Mouse (Mus musculus): Measurements from ENCODE around the gene Gm10570.

Gm10570 gene

DNA sequence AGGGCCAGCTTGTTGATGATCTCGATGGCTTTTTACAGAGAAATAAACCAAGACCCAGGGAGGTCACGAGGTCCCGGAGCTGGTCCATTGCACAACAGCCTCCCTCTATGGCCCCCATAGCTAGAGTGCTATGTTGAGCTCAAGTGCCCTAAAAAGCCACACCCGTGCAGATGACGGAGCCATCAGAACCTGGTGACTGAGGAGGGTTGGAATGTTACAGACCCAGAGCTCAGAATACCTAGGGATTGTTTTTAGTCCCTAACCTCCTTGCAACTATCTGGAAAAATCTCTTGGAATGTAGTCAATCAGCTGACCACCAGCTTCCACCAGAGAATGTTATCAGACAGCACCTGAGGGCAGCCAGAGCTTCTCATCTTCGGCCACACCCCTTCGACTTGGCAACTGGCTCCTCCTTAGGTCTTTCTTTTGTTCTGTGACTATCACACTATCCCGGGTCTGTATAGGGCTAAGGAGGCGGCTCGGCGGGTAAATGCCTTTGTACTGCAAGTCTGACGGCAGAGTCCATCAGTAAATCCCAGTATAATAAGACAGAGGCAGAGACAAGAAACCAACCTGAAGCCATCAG is 6.1 kb downstream of the Gm10570 start:
- no peak for DNase-seq

DNA sequence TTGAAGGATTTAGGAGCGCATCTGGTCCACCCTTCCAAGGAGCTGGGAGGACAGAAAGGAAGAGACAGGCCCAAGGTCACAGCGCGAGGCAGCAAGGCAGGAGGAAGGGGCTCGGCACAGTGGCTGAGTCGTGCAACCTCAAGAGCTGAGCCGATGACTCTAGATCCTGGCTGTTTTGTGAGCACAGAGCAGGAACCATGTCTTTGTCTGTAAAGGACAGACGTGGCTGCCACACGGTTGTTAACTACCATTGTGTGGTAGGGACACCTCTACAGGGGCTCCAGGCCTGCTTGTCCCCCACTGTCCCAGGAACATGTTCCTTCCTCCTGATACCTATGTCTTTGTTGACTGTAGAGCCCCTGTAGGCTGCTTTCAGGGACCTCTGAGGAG is 8.8 kb downstream of the Gm10570 start:
- DNase-seq = no peak

DNA sequence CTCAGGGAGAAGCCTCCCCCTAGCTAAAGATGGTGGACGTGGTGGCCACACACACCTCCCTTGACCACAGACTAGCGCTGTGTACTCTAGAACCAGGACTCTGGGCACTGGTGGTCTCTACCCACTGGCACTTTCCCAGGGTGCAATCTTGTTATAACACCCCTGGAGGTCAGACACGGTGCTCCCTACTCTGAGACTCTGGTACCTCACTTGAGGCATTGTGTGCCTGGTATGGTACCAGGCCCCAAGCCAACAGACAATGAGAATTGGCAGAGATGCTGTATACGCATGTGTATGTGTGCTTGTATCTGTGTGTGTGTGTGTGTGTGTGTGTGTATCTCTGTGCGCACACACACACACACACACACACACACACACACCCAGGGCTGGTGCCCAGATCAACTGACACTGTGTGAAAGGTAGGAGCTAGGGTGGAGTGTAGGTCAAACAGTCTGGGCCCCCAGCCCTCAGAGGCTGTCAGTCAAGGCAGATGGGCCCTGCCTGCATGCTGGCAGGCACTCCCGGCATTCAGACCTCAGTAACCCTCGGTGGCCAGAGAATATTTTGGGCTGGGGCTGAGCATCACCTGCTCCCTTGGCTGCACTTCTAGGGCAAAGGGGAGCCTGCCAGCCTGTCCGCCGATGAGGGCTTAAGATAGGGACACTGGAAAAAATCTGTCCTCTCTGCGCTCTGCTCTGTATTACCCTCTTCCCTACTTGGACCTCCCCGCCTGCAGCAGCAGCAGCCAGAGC is 9.4 kb downstream of the Gm10570 start:
- no peak for DNase-seq

DNA sequence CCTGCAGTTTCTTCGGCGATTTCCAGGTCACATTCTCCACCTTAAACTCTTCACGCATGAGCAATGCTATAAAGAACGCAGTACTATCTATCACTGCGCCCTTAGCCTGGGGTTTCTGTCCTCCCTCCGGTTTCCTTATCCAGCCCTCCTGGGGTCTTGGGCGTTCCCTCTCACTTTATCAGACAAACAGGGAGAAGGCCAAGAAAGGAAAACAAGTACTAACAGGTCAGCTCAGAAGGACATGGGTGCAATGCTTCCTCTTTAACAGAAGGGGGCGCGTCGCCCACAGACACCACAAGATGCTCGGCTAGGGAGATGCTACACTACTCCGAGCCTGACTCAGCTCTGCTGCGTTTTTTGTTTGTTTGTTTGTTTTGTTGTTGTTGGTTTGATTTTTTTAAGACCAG is 11.3 kb downstream of the Gm10570 start:
- no peak for DNase-seq

DNA sequence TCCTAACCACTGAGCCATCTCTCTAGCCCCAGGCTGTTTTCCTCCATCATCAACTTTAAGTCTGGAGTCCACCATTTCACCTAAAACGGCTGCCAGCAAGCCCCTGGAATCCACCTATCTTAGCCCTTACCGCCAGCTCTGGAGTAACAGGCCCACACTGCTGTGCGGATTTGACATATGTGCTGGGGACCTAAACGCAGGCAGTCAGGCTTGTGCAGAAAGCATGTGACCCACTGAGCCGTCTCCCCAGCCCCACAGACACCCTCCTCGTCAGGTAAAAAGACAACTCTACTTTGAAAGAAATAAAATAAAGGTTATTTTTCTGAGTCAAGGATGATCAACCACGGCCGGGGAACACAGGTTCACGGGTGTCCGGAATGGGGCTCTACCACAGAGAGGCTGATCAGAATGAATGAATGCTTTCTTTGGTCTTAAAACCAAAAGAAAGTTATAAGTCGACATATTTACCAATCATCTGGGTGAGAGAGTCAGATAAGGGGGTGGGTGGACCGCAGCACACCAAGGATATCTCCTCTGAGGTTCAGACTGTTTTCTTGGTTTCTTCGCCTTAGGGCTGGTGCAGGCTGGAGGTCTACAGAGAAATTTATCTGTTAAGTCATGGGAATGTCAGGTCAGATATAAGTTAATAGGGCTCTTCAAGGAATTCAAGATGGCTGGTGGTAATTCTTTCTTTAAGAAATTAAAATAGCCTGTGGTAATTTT is 12.1 kb downstream of the Gm10570 start:
- DNase-seq = no peak

DNA sequence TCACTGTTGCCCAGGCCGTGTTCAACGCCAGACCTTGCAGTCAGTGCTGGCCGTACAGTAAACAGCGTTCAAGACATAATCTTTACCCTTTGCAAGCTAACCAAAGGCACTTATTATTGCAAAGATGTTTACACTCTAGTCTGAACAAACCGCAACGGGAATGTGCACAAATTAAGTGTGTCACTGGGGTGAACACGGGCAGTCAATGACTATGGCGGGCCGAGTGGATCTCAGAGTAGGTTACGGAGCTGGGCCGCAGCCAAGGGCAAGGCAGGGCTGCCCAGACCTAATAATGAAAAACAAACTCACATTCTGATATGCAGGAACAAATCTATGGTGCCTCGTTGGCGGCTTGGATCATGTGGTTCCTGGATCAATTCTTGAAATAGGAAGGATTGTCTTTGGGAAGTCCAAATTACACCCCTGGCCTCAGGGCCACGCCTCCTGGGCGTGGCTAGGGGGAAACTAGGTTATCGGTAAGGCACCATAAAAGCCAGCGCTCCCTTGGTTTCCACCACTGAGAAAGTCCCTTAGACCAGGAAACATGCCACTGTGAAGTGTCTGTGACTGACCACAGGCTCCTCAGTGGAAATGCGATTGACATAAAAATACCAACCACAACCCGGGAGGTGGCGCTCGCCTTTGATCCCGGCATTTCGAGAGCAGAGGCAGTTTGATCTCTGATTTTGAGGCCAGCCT is 13.3 kb downstream of the Gm10570 start:
- no peak for DNase-seq

DNA sequence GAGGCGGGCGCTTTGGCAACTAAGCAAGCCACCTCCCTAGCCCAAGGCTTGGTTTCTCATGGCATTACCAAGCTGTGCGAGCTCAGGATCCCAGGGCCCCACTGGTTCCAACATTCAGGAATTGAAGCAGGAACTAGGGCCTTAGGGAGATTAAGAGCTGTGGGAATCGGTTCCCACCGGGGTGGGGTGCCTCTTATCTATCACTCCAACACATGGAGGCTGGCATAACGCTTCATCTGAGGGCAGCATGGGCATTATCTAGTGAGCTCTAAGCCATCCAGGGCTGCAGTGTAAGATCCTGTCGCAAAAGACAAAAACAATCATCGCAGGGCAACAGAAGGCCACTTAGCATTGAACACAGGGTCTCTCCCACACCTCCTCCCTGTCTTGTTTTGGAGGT is 14.0 kb downstream of the Gm10570 start:
- DNase-seq = no peak

DNA sequence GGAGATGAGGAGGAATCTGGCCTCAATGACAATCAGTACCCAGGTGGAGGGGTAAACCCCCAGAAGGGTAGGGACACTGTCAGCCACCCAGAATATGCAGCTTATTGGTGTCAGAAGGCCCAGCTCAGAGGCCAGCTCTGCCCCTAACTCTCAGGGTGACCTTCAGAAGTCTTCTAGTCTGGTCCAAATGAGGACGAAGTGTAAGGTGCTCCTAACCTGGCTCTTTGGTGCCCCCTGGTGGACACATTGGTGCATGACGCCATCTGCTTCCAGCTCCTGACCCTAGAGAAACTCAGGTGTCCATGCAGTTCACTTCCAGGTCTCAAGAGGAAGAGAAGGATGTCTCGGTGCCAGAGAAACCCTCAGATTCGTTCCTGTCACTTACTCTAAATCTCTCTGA is 16.2 kb downstream of the Gm10570 start:
- DNase-seq = peak; percentile 76 to 87

DNA sequence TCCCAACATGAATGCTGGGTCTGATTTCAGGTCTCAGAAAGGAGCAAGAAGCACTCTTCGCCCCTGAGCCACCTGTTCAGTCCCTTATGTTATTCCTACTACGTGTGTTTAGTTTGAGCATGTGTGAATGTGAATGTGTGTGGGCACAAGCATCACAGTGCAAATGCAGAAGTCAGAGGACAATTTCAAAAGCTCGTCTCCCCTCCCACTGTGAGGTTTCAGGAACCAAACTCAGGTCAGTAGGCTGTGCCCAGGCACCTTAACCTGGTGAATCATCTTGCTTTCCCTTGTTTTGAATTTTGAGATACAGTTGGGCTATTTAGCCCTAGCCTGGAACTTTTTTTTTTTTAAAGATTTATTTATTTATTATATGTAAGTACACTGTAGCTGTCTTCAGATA is 18.6 kb downstream of the Gm10570 start:
- no peak for DNase-seq

DNA sequence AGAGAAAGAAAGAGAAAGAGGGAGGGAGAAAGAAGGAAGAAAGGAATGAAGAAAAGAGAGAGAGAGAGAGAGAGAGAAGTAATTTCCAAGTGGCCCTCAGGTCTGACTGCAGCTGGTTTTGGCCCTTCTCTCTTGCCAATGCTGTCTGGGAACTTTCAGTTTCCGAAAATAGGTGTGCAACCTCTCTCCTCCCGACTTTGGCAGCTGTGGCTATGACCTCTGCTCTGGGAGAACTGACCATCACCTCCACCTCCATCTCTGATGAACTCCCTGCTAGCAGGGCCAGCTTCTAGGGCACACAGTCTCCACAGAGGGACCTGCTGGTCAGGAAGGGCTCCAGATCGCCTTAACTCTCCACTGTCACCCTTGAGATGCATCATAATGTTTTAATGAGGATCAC is 21.9 kb downstream of the Gm10570 start:
- no peak for DNase-seq

DNA sequence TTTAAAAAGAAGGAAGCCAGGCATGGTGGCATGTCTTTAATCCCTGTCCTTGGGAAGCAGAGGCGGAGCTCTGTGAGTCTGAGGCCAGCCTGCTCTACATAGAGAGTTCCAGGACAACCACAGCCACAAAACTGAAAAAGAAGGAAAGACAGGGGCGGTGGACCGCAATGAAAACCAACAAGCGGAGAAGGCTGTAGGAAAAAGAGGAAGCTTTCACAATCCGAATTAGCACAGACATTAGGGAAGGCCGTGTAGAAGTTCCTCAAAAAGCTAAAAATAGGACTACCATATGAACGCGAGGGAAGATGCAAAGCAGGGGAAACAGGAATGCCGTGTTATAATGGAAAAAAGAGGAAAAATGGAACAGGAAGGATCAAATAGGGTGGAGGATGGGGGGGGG is 24.6 kb downstream of the Gm10570 start:
- no peak for DNase-seq

DNA sequence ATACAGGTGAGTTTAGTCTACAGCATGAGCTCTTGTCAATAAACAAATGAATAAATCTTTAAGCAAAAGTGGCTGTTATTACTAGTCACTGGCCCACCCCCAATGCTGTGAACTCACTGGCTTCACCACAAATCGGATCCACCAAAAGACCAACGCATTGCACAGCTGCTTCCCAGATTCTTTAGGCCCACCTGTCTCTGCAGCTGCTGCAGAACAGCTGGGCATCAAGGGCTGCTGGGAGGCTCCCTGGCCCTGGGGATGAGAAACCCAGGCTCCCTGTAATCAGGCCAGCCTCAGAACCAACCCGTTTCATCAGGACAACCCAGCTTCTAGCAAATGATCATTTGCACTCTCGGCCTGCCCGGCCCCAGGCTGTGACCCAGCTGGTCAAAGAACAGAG is 25.6 kb downstream of the Gm10570 start:
- DNase-seq = no peak

DNA sequence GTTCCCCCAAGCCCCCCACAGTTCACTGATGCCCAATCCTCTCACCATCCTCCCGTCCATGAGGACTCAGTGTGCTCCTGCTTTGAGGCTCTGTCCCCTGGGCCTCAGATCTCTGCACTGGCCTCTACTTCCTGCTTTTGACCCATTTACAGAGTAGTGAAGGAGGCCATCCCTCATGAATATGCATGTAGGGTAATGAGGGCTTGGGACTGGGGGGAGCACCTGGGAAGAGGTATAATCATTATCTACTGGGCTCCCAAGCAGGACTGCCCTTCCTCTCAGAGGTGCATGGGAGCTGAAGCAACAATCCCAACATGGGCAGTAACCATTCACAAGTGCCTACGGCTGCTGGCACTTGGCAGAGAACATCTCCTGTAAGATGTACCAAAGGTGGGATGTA is 29.4 kb downstream of the Gm10570 start, which contains the start of gene Serinc2:
Gene Serinc2, minus strand, starts transcription at position 101 of the 400 bp plus-strand sequence.
- DNase-seq = no peak

DNA sequence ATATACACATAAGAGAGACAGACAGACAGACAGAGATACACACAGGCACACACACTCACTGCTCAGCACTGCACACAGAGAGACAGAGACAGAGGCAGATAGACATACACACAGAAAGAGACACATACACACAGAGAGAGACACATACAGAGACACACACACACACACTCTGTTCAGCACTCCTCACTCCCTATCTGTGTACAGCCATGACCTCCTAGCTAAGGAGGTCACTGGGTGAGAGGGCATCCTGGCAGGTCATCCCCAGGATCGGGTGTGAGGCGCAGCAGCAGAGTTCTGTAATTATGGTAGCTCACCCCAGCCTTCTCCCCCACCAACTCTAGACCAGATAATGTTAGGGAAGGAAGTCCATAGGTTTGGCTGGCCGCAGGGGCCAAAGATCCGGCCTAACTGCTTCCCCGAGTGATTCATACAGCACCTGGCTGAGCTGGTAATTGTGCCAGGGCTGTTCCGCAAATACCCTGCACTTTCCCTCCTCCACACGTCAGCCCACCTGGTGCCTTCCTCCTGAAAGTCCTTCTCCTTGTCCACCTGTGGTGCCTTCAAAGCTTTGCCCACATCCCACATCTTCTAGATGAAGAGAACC is 31.8 kb downstream of the Gm10570 start:
- DNase-seq = no peak

DNA sequence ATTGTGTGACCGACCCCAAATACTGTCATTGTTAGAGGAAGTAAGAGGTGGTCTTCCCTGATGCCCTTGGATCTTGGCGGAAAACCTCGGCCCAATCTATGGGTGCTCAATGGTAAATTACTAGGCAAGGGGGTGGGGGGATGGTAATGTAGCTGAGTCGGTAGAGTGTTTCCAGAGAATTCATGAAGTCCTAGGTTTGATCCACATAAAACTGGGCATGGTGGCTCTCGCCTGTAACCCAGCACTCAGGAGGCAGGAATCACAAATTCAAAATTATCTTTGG is 32.7 kb downstream of the Gm10570 start:
- DNase-seq = no peak

DNA sequence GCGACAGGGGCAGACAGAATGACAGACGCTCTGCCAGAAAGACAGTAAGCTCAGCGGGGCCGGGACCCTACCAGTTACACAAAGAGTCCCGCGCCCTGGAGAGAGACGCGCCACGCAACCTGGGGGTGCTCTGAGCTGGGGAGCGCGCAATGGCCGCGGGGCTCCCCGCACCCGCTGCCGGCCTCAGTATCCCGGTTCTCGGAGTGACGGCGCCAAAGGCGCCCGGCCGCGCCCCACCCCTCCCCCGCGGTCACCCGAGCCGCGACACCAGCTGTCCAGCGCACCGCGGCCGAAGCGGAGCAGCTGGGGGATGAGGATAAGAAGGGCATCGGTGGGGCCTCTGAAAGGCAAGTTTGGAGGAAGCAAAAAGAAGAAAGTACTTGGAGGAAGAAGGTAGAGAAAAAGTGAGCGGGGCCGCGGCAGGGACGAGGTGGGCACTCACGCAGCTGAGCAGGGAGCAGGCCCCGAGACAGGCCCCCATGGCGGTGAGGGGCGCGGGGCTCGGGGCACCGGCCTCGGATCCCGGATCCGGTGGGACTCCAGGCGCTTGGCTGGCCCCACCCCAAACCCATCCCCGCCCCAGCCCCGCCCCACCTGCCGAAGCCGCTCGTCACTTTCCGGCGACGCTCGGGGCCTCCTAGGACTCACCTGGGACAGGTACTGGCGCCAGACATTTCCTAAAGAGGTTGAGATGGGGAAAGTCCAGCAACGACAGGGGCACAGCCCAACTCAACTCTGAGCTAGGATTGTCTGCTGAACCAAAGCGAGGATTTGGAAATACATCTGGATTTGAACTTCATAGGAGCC is 33.3 kb downstream of the Gm10570 start:
- peak in 1 of 2 experiments; percentile 35 for DNase-seq

DNA sequence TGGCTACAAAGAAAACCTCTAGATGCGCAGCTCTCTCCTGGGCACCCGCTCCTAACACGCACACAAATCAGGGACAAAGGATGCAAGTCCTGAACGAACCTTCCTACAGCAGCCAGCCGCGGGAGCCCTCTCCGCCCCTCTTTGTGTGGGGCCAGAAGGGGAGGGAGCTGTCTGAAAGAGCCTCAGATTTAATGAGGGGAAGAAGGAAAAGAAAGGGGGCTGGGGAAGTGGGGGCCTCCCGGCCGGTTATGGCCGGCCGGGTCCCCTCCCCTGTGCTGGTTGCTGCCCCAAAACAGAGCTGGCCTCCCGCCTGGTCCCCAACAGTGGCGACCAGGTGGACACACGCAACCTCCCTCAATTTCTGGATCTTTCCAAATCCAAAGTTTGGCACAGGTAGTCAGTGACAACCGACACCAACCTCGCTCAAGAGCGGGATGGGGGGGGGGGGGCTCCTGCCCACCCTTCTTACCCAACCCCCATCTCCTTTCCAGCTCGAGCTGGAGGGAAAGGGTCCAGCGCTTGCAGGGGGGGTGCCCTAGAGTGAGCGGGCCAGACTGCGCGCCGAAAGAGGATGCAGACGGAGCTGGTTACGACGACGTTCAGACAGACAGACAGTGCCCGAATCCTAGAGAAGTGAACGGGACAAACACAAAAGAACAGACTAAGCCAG is 34.0 kb downstream of the Gm10570 start:
- no peak for DNase-seq

DNA sequence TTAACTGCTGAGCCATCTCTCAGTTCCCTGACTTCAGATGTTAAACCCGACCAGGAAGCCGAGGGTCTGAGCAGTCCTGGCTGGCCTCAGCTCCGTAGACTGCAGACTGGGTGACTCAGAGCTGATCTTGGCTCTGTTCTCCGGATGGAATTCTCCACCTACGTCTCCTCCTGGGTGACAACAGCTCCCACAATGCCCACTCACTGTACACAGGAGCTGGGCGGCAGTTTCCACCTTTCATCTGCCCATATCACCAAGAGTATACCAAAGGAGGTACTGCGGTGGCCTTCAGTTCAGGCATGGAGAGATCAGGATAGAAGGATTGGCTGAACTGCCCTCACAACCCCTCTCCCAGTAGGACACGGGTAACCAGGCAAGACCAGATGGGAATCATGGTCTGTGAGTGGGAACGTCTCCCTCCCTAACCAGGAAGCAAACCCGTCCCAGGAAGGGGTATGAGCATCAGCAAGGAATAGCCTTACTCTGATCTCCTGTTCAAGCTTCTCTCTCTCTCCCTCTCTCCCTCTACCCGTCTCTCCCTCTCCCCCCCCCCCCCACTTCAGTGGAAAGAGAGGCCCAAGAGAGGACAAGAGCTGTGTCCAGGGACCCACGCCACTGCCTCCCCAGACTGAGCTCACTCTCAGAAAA is 34.7 kb downstream of the Gm10570 start:
- no peak for DNase-seq

DNA sequence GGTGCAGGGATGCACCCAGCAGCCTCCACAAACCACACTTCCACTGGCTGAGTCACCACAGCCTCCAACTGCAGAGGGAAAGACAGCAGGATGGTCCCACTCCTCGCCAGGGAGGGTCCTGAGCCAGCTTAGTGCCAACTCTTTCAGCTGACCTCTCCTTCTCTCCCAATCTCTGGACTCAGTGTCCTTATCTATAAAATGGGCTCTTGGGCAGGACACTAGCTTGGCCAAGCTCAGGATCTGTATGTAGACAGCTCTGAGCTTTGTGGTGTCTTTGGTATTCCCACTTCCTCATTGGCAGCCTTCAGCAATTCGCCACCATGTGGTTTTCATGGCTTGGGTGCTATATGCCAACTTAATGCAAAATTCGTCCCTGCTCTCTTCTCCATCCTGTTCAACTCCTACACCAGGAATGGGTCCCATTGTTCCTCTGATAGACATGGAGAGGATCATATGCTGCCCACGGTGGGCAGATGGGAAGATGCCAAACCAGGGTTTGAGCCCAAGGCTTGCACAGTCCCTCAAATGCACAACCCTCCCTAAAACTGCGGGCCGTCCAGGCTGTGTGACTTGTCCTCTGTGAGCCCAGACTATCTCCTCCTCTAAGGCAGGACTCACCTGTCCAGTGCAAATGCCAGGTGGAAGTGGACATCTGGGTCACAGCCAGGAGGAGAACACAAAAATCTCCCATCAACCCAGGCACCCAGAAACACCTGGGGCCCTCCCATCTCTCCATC is 37.7 kb downstream of the Gm10570 start:
- DNase-seq = no peak

DNA sequence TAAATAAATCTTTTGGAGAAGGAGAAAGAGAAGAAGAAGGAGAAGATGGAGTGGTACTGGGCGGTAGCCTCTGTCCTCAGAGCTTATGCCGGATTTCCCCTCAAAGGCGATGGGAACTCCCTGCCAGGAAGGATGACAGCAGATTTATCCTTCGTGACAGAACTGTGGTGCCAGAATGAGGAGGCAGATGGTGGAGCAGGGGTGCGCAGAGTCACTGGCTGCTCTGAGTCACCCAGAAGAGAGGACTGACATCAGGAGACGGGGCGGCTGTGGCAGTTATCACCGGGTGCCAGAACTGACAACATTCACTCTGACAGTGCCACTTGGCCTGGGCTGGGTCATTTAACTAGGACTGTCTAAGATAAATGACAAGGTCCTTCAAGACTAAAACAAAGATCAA is 38.4 kb downstream of the Gm10570 start:
- no peak for DNase-seq

DNA sequence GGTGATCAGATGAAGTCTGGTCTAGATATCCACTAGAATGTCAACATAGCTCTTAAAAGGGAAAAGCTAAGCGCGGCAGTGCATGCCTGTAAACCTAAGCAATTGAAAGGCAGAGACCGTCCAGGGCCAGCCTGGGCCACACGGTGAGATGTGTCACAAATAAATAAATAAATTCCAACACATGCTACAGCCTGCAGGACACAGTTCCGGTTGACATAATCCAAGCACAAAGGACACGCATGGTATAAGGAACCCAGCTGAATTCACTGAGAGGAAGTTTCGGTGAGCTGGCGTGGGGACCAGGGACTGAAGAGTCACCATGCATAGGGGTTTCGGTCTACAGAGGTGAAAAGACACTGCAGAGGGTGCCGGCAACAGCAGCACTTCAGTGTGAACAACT is 39.7 kb downstream of the Gm10570 start:
- DNase-seq = no peak
